Mouse (Mus musculus) spleen, adult 18-20 months (tissue): Measurements from ENCODE around the gene Siah1a.

ENCODE experiments used
- DNase-seq, 2 experiments: peaks; one replicate each; pipeline ENCODE4 v3.0.0; 2022; ENCODE audit warnings: mixed read lengths in 2 of 2

The Siah1a gene

DNA sequence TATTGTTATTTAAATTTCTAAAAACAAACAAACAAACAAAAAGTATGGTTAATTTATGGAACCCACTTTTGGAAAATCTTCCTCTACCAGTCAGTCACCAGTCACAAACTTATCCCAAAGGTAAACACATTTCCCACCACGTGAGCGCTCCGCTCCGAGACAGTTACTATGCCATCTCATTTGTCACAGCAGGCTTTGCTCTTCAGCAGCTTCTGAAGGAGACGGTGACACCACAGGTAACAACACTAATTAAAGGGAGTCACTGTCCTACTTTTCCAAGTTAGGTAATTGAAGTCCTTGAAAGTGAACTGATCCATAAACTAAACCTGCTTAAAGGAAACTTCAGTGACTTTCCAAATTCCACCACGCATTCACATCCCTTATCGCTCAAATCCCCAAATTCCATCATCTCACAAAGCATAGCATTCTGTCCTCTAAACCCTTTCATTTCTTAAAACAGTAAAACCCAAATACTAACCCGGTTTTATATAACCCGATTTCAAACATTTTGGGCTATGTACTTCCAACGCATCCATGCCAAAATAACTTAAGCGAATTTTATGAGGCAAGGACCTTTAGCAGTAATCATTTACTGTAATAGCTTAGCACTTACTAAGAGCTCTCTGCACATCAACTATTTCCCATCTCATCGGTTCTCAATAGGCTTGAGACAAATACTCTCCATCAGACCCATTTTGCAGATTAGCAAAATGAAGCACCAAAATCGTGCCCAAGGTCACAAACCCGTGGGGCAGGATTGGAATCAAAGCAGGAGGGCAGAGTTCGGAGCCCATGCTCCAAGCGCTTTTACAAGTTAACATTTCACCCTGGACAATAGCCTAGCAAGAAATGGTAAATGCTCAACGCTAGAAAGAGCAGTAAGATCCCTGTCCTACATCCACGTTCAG, 1.2 kb downstream of the Siah1a start:
- no peak for DNase-seq

DNA sequence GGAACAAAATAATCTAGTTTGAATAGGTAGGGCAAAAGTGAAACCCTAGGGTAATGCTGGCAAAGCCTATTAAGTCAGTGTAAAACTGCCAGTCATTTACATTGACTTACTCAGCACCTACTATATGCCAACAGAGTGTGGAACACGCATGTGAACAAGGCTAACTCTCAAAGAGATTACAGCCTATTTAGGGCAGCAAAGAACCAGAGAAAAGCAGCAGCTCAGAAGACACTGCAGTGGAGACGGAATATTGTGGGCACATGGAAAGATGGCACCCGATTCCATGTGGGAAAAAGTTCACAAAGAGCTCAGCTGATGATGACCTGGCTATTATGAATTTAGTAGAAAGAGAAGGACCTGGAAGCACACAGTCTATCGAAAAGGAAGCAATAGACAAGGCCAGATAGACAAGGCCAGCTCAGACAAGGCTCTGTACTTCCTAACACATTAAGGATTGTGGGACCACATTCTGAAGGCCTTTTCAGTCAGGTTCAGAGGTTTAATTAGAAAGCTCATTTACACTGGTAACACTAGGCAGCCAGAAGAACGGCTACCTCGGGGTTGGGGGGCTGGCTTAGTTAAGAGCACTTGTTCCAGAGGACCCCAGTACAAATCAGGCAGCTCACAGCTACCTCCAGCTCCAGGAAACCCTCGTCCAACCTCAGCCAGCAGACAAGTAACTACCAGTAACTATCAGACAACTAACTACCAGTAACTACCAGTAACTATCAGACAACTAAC, 3.0 kb downstream of the Siah1a start:
- DNase-seq = no peak

DNA sequence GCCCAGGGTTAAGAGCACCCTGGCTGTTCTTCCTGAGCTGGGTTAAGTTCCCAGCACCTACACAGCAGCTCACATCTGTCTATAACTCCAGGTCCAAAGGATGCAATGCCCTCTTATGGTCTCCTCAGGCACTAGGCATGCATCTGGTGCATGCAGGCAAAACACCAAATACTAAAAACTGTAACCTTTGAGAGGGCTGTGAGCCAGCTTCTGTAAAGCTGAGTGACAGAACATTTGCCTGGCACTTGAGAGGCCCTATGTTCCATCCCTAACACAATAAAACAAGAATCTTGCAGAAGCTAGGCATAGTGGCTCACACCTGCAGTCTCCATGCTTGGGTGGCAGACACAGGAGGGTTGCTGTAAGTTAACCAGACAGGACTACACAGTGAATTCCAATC, 4.1 kb downstream of the Siah1a start:
- no peak for DNase-seq

GRCm38 (mm10) chr8:86740899-86741298, 4.8 kb downstream of the Siah1a start:
- no peak for DNase-seq

DNA sequence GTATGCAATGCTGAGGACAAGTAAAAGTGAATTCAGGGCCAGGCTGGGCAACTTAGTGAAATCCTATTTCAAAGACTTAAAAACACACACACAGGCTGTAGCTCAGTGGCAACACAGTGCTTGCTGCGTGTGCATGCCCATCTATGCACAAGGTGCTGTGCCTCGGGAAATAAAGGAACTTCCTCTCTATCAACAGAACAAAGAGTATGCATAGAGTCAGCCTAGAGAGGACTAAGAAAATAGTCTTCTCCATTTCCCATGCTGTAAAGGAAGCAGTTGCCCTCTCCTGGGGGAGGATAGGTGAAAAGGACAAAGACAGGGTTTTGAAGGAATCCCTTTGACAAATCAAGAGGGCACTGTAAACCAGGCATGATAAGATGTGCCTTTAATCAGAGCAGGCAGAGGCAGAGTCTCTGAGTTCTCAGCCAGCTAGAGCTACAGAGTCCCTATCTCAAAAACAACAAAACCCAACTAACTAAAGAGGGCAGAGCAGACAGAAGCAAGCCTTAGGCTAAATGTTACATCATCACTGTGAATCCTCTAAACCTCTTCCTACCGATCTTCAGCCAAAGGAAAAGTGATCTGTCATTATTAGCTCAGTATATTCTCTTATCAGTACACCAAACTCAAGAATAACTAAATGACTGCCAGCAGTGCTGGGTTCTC, 10.2 kb downstream of the Siah1a start:
- no peak for DNase-seq

DNA sequence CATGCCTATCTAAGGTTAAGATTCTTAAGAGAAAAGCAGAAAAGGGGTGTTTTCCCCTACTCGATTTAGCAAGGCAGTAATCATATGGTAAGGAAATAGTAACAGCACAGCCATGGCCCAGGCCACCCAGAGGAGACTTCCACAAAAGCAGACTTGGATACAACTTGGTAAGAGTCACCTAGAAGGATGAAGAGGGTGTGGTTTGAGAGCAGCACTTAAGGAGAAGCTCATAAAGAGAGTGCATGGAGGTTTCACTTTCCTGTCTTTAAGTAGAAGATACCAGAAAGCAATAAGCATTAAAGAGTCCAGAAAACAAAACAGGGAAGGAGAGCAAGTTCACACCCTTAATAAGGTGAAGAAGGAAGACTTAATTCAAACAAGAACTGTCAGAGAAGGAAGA, 10.8 kb downstream of the Siah1a start:
- DNase-seq = no peak

- DNase-seq = no peak
Observed at GRCm38 (mm10) chr8:86734171-86734570, 11.6 kb downstream of the Siah1a start.

DNA sequence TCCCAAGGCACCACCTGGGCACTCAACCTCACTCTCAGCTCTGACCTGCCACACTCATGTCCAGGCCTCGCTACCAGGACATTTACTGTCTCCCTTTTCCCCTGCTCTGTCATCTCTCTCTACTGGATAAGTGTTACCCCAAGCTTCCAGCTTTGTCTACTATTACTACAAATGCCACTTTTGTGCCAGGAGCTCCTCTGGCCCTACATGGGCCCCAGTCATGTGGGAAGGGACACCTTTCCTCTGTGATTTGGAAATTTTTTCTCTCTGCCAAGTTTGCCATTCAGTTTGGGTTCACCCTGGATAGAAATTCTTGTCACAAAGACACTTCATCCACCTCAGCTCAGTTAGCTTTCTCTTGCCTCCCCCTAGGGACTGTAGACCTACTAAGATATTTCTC, 14.9 kb downstream of the Siah1a start:
- DNase-seq = no peak

DNA sequence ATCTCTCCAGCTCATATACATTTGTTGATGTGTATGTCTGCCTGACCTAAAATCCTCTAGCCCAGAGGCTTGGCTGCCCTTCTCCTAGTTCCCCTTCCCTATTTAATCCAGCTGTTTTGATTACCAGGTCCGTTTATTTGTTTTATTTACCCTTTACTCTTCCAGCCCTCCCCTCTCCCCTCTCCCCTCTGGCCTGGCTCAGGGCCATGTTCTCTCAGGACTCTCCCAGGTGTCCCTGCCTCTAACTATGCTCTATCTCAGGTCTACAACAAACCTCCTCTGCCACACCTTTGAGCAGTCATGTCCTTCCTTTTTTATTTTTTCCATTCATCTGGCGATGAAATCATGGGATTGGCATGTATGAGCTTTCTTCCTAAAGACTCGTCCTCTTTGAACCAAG, 15.4 kb downstream of the Siah1a start:
- DNase-seq = no peak

GRCm38 (mm10) chr8:86728224-86728950, 17.3 kb downstream of the Siah1a start:
- DNase-seq = no peak

- no peak for DNase-seq
Observed at GRCm38 (mm10) chr8:86726959-86727358, 18.8 kb downstream of the Siah1a start.

- DNase-seq = no peak
Observed at GRCm38 (mm10) chr8:86721490-86721889, 24.2 kb downstream of the Siah1a start.

- DNase-seq = no peak
Observed at GRCm38 (mm10) chr8:86720756-86721459, 24.8 kb downstream of the Siah1a start.

GRCm38 (mm10) chr8:86719368-86719767, 26.4 kb downstream of the Siah1a start:
- DNase-seq = no peak

DNA sequence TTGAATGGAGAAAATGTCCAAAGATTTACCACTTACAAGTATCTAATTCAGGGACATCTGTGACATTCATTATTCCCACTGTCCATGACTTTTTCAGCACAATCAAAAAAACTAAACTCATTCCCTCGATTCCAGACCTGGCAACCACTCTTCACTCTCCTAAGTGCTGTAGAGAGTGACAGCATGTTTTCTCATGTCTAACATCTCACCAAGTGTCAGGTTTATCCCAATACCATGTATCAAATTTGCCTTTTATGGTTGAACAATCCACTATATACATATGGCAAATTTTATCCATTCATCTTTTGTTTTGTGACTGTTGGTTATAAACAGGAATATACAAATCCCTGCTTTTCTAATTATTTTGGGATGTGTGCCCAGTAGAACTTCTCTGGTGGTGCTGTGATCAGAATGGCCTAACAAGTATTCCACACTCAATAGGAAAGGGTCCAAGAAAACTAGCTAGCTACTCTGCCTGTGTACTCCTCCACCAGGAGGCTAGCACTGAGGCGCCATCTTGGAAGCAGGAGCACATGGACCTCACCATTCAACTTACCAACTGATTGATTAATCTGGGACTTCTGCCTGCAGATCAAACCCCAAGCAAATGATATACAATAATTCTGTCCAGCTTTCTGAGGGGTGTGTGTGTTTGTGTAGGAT, 27.3 kb downstream of the Siah1a start:
- DNase-seq = no peak

- DNase-seq = no peak
Observed at GRCm38 (mm10) chr8:86713407-86714188, 32.1 kb downstream of the Siah1a start.

GRCm38 (mm10) chr8:86712594-86712993, 33.1 kb downstream of the Siah1a start:
- DNase-seq = no peak

GRCm38 (mm10) chr8:86707873-86708272, 37.9 kb downstream of the Siah1a start:
- DNase-seq = peak; percentile 24 to 26

GRCm38 (mm10) chr8:86706756-86707155, 39.0 kb downstream of the Siah1a start:
- no peak for DNase-seq

DNA sequence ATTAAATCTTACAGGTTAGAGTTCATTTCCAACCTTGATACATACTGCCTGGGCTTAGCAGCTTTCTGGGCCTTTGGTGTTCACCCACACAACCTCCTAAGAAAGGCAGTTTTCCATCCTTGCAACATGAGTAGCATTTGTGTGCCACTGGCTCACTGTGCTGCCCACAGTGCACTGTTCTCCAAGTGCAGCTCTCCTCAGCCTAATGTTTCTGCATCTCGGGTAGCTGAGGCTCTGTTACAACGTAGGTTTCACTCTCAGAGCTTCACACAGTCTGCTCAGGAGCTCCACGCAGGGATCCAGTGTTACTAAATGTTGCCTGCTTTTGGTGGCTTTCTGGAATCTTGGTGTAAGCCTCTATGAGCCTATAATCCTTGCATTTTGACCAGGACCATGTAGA, 40.4 kb downstream of the Siah1a start:
- DNase-seq = no peak

- no peak for DNase-seq
Observed at GRCm38 (mm10) chr8:86702453-86702852, 43.3 kb downstream of the Siah1a start.
